Mouse (Mus musculus): ENCODE data around the gene Tceal6.
"Not testable (repeated sequence)": the region's sequence is repeated elsewhere in the genome, so short reads cannot be mapped to it uniquely, and the experiment has no call there.

GRCm38 (mm10) chrX:135177532-135177931 is 33.0 kb downstream of the Tceal6 start, which contains the start of gene Gm15023:
- TF ChIP-seq POLR2A (IDR thresholded peaks at IDR 0.05; ENCODE audit: low read depth, low read length); CTCF (IDR thresholded peaks at IDR 0.05; ENCODE audit: extremely low read depth, insufficient read depth, insufficient read length, insufficient replicate concordance): not testable (repeated sequence)
